Mouse (Mus musculus) spleen, adult 12 weeks (tissue): ENCODE results near the gene Csnk1e.
A peak's percentile ranks its signal among the peaks of the same experiment; 100 is the strongest.

Source experiments
- DNase-seq: peaks from one replicate; pipeline ENCODE4 v3.0.0; 2022; ENCODE audit warnings: low spot score

Gene Csnk1e

DNA sequence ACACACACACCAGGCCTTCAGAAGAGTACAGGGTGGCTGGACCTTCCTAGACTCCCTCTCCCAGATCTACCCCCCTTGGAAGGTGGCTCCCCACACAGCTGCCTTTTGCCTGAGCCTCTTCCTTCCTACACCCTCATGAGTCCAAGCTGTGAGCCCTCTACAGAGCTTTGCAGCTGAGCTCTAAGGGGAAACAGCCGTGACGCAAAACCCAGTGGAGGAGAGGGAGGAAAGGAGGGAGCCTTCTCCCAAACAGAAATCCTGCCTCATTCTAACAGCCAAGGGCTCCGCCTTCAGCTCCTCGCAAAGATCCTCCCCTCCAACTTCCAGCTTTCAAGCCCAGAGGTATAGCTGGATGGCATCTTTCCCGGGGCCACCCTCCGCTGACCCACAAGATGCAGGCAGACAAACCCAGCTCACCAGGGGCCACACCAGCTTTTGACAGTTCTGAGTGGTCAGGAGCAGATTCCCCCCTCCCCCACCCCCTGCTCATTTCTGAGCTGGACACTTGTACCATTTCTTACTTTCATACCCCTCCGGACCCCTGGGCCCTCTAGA is 11.4 kb downstream of the Csnk1e start:
- DNase-seq, result no peak

DNA sequence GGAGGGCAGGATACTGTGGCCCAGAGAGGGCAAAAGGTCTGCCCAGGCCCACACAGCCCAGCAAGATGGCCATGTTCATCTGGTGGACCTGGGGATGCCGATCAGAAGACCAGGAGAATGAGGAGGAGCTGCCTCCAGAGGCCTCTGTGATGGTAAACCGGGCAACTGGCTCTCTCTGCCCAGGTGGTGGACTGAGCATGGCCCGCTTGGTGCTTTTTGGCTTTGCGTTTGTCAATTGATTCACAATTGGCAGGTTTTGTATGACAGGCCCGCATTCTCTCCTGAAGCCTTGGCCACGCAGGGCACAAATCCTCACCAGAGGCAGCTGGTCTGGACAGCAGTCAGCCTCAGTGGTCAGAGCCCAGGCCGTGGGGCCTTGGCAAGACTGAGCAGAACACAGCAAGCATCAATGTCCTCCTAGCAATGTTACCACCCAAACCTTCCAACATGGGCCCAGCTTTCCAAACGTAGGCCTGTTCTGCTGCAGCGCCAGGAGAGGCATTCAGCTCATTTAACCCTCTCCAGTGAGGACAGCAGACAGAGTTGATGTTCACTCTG is 12.3 kb downstream of the Csnk1e start:
- DNase-seq, result no peak

DNA sequence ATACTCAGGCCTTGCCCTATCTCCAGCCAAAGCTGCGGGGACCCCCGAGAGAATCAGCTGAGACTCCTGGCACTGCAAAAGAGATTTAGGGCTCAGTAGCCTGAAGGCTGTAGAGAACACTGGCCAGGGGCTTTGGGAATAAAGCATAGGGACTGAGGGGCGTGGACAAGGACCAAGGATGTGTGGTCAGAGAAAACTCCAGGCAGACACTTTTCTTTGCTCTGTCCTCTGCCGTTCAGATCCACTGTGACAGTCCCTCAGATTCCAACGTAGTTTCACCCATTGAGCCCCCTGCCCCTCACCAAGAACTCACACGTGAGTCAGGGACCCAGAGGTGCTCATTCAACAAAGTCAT is 13.1 kb downstream of the Csnk1e start:
- no peak for DNase-seq

DNA sequence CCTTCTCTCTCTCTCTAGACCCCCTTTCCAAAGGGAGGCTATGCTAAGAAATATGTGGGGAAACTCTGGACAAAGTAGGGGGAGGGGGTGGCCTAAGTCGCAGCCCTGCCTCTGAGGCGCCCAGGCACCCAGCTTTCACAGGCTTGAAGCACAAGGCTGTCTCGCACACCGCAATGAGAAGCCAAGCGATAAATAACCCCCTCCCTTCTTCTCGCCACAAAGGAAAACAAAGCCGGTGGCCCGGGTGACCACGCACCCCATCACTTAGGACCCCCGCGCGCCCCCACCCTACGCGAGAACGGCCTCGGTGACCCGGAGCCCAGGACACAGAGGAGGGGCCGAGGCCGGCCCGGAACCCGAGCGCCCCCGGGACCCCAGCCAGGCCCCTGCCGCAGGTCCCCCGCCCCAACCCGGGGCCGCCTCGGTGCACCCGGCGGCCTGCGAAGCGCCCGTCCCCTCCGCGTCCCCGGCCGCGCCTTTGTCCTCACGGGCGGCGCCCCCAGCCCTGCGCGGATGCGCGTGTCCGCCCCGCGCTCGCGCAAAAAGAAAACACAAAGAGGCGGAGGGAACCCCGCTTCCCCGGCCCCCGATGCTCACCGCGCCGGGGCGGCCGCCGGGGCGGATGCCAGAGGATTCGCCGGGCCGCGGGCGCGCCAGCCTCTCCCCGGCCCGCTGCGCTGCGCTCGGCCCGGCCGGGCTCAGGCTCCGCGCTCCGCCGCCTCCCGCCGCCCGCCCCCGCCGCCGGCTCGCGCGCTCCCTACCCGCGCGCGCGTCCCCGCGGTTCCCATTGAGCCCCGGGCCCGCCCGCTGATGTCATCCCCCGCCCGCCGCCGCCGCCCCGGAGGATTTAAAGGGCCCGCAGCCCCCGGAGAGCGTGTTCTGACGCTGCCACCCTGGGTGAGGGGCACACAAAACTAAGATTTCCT is 13.8 kb downstream of the Csnk1e start:
- peak; percentile 13 for DNase-seq

DNA sequence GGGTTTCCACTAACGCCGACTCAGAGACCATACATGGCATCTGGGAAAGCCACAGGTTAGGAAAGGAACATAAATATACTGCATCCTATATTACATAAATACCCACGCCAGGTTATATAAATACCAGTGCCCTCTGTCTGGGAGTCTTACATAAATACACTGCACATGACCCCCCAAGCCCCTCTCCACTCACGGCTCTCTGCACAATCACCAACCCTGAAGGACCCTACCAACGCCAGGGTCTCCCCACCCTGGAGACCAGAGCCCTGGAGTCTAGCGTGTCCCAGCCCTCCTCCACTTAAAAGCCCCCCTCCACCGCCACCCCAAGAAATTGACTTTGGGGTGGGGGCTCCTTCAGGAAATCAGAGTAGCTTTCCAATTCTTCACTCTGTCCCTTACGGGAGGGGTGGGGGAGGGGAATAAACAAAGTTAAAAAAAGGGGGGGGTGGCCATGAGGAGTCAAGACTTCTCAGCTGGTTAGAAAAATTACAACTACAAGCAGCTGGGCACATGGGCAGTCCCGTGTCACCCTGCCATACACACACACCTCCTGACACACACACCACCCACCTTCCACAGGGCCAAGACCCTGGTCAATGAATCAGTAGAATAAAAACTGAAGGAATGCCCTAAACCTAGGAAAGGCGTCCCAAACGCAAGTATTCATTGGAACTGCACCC is 14.6 kb downstream of the Csnk1e start:
- no peak for DNase-seq

DNA sequence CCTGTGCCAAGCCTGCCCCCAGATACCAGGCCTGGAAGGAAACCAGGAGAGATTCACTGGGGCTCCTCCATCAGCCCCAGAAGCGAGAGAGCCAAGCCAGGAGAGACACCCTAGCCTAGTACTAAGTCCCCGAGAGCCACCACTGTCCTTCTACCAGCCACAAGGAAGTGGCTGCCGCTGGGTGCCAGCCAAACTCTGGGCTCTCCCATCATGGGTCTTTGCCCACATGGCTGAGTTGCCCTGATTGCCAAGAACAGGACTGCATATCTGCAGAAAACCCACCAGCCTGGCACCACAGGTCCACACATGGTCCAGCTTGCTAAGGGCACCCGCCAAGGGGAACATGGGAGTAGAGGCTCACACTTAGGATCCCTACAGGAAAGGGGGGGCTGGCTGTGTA is 15.1 kb downstream of the Csnk1e start:
- DNase-seq, result no peak

DNA sequence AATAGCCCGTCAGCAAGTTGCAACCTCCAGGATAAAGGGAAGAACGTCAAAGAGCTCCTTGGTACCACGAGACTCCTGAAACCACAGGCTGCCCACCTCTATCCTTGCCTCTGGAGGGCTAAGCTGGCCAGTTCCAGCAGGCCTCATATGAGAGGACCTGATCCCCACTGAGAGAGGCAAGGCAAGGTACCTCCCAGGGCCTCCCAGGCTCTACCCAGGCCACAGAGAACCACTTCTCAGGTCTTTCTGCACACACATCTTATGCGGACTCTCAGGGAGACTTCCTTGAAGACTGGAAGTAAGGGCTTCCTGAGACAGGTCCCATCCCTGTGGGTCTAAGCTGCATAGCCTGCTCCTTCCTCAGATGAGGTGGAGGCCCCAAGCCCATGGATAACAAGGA is 16.0 kb downstream of the Csnk1e start:
- DNase-seq, result no peak

DNA sequence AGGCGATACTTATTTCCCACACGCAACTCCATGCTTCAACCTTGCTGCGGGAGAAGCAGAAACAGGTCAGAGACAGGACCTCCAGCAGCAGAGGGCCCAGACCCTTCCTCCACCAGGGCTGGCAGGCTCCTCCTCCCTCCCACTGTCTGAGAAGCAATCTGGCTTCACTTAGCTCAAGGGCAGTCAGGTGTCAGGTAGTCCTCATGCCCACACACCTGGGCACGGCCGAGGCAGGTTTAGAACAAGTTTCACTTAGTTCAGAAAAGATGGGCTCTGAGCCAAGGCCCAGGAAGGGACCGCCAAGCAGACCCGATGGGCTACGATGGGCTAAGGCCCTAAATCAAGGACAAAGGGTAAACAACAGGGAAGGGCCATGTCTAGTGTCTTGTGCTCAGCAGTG is 16.6 kb downstream of the Csnk1e start:
- DNase-seq, result no peak

DNA sequence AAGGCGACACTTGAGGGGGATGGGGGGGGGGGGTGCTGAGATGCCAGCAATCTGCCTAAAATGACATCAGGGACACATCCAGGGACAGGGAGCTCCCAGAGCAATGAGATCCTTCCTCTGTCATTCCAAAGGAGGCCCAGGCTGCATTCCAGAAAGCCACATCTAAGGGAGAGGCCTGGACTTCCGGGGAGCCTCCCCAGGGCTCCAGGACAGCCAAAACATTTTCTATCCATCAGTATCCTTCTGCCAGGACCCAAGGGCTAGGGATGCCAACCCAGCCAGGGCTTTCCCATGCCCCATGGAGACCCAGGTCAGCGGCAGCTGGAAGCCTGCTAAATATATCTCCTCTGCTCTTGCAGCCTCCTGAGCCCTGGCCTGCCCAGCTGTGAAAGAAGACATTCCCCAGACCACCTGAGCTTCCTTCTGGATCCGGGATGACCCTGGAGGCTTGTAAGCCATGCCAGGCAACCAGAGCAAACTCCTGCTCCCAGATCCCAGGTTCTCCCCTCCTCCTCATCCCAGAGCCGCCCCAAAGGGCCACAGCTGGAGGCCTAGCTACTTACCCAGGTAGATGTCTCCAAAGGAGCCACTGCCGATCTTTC is 17.1 kb downstream of the Csnk1e start:
- DNase-seq, result no peak

DNA sequence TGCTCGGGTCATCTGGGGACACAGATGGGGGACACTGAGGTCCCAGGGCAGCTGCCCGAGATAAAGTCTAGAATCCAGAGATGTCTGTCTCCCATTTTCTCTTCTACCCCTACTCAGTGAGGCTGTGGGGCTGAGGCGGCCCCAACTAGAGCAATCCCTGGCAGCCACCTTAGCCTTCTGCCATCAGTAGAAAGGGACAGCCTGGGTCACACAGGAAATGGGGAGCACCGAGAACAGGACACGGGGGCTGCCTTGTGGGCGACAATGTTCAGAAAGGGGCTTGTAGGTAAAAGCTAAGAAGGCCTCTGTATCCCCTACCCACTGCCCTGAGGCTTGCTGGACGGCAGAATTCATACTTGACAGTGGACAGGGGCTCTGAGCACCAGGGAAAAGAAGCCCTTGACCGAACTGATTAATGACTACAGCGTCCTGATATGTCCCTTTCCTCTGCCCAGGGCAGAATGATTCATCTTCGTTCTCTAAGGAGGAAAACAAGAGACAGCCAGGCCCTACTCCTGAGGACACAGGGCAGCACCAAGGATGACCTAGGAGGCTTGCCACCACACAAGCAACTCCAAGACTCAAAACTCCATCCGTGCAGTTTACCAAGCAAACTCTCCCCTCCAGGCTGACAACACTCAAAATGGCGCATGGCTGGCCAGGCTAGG is 17.7 kb downstream of the Csnk1e start:
- no peak for DNase-seq

DNA sequence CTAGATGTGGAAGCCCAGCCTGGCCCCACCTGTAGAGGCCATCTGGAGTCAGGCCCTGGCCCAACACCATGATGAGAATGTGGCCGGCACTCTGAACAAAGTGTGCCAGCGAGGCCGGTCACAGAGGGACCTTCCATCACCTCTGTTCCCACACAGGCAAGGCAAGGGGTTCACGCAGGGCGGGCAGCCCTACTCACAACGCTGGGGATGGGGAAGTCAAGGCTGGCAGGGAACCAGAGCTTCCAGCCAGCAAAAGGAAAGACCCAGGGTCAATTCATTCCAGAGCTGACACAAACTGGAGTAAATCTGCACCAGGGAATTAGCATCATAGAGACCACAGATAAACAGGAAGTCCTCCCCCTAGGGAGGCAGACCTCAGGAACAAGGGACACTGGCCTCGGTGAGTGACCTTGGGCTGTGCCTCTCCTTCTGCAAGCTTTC is 18.9 kb downstream of the Csnk1e start:
- no peak for DNase-seq

DNA sequence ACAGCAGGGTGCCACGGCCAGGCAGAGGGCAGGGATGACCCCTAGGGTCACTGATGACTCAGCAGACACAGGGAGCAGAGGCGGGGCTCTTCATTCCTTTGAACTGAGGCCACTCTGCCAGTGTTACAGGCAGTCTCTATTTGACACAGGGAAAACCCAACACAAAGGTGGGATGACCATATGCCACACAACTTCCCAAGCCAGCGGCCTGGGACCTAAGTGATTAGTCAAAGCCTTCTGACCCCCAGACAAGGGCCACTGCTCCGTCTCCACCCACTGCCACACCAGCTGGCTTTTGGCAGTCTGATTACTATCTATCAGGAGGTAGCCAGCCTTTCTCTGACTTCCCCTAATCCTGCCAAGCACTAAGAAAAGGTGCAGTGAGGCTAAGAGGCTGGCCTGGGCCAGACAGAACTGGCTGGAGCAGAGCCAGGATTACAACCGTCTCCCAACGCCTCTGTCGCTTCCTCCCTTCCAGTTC is 20.1 kb downstream of the Csnk1e start:
- DNase-seq, result no peak

DNA sequence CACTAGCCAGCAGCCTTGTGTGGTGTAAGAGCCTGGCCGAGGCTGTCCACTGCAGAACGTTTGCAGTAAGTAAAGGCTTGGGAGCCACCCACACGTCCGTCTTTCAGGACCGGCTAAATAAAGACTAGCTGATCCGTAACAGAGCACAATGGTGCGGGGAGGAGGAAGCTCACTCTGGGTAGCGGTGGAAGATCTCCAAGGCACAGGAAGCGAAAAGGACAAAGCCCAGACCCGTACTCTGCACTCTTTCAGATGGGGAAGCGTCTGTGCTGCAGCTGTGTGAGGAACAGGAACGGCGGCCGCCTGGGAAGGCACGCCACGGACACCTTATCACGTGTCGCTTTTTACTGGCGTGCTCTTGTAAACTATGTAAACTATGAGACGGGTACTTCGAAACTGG is 22.5 kb downstream of the Csnk1e start:
- no peak for DNase-seq

DNA sequence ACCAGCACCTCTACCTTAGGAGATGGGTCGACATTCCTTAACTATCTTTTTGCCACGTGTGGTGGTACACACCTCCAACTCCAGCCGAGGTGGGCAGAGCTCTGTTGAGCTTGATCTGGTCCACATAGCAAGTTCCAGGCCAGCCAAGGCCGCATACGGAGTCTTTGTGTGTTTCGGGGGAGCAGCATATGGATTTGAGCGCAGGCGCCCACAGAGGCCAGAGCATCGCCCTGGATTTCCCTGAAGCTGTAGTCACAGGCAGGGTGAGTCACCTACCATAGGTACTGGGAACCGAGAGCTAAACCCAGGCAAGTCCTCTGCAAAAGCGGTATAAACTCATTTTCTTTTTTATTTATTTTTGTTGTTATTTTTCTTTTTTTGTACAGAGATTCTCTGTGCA is 23.0 kb downstream of the Csnk1e start:
- no peak for DNase-seq

DNA sequence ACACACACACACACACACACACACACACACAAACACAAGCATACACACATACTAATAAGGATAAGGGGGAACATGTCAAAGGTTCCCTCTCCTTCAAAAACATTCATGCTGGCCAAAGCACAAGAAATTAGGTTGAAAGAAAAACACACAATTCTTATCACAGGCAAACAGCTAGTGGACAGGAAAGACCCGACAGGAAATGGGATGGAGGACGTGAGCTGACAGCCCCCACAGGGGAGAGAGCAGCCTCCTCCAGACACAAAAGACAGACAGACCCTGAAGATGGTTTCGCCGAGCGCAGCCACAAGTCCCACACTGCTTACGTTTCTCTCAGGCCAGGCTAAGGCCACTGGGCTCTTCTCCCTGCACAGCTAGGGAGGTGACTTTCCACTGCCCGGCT is 23.4 kb downstream of the Csnk1e start:
- no peak for DNase-seq

DNA sequence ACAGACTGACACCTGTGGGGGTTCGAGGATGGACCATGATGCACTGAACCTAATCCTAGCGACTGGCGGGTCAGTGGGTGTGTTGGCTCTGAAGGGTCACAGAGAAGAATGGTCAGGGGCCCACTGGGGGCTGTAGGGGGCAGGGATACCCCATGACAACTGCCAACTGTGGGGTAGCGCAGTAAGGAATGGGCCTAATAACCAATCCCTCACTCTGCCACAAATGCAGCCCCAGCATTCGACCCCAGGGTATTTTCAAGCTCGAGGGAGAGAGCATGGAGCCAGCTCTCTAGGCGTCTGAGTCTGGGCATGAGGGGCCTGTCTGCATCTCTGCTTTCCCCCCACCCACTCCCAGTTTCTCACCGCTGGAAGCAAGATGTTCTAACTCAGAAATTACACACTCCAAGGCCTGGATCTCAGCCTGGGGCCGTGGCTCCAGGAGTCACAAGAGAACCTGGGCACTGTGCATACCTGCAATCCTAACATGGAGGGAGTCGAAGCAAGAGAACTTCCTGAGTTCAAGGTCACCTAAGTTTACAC is 24.8 kb downstream of the Csnk1e start:
- no peak for DNase-seq

DNA sequence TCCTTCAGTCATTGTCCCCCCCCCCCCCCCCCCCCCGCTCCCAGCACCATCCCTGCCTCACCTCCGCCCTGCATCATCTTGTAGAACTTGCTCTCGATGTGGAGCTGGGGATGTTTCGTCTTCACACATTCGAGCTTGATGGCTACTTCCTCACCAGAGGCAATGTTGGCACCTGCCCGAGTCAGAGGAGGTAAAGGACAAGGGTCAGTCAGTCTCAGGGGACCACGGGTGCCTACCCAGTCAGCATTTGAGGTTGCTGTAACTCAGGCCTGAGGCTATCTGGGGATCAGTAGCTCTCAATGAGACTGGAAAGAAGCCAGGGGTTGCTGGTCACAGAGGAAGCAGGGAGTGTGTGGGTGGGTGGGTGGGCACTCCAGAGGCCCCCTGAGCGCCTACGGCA is 25.4 kb downstream of the Csnk1e start:
- DNase-seq, result no peak

DNA sequence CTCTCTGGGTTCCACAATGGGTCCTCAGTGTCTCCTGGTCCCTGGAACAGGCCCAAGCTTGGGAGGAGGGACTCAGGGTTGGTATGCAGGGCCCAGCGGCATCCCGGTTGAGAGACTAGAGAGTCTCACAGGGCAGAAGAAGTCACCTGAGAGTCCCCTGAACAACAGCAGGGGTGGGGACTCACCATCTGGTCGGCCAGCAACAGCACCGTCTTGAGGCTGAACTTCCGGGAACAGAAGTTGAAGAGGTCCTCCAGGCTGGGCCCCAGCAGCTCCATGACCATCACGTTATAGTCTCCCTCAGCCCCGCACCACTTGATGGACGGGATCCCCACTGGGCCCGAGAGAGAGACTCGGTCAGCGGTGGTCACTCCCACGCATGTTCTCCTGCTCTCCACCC is 25.8 kb downstream of the Csnk1e start:
- no peak for DNase-seq

DNA sequence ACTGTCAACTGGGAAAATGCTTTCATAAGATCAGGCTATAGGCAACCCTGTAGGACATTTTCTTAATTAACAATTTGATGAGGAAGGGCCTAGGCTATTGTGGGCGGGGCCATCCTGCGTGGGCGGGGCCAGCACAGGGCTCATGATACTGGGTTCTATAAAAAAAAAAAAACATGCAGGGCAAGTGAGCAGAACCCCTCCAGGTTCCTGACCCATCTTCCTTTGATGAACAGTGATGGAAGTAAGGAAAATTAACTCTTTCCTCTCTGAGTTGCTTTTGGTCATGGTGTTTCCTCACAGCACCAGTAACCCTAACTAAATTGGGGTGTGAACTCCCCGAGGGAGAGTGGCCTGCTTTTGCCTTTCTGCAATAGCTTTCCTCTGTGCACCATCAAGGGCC is 26.8 kb downstream of the Csnk1e start:
- DNase-seq, result no peak

DNA sequence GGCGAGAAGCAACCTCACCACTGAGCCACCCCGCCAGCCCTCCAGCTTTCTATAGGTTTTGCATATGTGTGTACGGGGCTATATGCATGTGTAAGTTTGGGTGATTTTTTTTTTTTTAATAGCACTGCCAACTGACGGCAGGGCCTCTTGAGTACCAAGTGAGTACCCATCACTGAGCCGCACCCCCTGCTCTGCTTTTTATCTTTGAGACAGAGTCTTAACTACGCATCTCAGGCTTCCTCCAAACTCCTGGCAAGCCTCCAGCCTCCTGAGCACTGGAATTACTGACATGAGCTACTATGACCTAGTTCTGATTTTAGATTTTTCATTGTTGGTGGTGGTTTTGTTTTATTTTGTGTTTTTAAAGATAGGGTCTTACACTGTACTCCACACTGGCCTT is 27.9 kb downstream of the Csnk1e start:
- no peak for DNase-seq

DNA sequence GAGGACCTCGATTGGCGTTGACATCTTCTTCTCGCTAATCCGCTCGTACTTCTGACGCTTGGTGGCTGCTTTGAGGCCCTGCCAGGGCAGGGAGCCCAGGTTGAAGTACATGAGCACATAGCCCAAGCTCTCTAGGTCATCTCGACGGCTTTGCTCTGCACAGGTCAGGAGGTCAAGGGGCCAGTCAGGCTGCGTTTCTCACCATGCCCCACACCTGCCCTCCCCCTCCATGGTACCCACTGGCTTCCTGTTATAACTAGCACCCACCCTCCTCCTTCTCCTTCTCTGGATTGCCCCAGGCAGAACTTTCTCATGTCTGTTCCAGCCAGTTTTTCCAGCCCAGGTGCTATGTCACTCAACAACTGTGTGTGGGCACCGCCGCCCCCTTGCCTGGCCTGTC is 29.9 kb downstream of the Csnk1e start:
- no peak for DNase-seq

DNA sequence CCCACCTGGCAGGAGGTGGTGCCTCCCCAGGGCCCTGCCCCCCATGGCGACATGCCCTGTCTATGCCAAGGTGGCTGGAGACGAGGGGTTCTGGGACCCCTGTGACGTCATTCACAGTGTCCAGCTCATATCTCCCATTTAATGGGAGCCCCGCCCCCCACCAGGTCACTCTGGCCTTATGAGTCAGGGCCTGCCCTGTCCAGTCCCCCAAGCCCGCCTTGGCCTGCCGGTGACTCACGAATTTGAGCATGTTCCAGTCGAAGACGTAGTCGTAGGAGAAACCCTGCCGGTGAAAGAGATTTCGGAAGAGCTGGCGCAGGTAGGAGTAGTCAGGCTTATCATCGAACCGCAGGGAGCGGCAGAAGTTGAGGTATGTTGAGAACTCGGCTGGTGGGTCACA is 30.8 kb downstream of the Csnk1e start:
- DNase-seq, result no peak
